ENCODE assay signal across 24 mouse cellular contexts in the genomic region with DNA sequence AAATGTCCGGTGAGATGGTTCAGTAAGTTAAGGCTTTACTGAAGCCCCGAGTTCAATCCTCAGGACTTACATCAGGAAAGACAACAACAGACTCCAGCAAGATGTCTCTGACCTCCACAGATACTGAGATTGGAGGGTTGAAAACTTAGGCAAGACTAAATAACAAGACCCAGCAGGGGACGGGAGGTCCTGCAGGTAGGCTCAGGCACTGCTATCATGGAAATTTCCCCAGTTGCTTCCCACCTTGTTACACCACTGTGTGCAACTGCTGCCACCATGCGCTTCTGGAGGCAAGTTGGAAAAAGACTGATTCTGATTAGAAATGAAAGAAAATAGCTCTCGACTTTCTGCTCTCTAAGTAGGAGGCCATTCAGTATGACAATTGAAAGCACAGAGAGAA.
"Had no signal": no experiment of that assay in that cellular context is flagged by ENCODE, and none has a peak within 500 bp of the region (broad histone marks: within the 10 kb centered on the region; RNA-seq: fewer than 3 reads in every experiment).

No protein-coding gene starts in this region.

- H3K4me1 ChIP-seq: hindbrain, embryonic 13.5 days; hindbrain, embryonic 15.5 days; limb, embryonic 10.5 days; limb, embryonic 12.5 days; liver, embryonic 13.5 days; liver, embryonic 15.5 days had no signal

- ATAC-seq: inflammation-experienced regulatory T-cells, adult 6 months; intestine, postnatal 0 days had no signal

- DNase-seq: gastrocnemius, adult 2 months; gastrocnemius, postnatal 10 days; gastrocnemius, postnatal 25 days; heart, adult 18-20 months; heart, postnatal 36 days; kidney, adult 18-20 months; kidney, adult 8-10 months; kidney, postnatal 10 days; kidney, postnatal 25 days; layer of hippocampus, adult 9-11 months; liver; liver, embryonic 13.5 days had no signal

- H3K27me3 ChIP-seq: heart, embryonic 13.5 days; heart, embryonic 15.5 days; hindbrain, embryonic 13.5 days; hindbrain, embryonic 15.5 days; intestine, embryonic 15.5 days; limb, embryonic 12.5 days; liver, embryonic 13.5 days; liver, embryonic 15.5 days had no signal

- H3K4me2 ChIP-seq: heart, embryonic 13.5 days; heart, embryonic 15.5 days; hindbrain, embryonic 13.5 days; hindbrain, embryonic 15.5 days; intestine, embryonic 15.5 days; limb, embryonic 12.5 days; liver, embryonic 11.5 days; liver, embryonic 13.5 days; liver, embryonic 15.5 days had no signal

- H3K36me3 ChIP-seq: hindbrain, embryonic 15.5 days had no signal

- H3K9ac ChIP-seq: heart, embryonic 13.5 days; heart, embryonic 15.5 days; hindbrain, embryonic 13.5 days; hindbrain, embryonic 15.5 days; intestine, embryonic 15.5 days; limb, embryonic 12.5 days; liver, embryonic 13.5 days; liver, embryonic 15.5 days had no signal

- H3K9me3 ChIP-seq: heart, embryonic 10.5 days; heart, embryonic 13.5 days; heart, embryonic 15.5 days; hindbrain, embryonic 13.5 days; hindbrain, embryonic 15.5 days; intestine, embryonic 15.5 days; limb, embryonic 10.5 days; limb, embryonic 12.5 days; liver, embryonic 13.5 days; liver, embryonic 15.5 days had no signal

- H3K4me3 ChIP-seq: gastrocnemius, adult 2 months; heart, embryonic 10.5 days; heart, embryonic 13.5 days; heart, embryonic 15.5 days; hindbrain, embryonic 13.5 days; hindbrain, embryonic 15.5 days; intestine, embryonic 15.5 days; limb, embryonic 10.5 days; limb, embryonic 12.5 days; liver, embryonic 13.5 days; liver, embryonic 15.5 days had no signal

- H3K27ac ChIP-seq: heart, embryonic 10.5 days; hindbrain, embryonic 13.5 days; hindbrain, embryonic 15.5 days; limb, embryonic 10.5 days; limb, embryonic 12.5 days; liver, embryonic 13.5 days; liver, embryonic 15.5 days had no signal
